Mouse (Mus musculus) MEL (cell line): Measurements from ENCODE around the gene Homer2. TPM values are rescaled to one million over a fixed set of nuclear protein-coding genes. Genes with fewer than 3 reads are reported as not detected.

Experiments used
- DNase-seq: peaks from one replicate; pipeline ENCODE4 v3.0.0; 2011; ENCODE audit warnings: low read depth, low spot score
- H3K27ac ChIP-seq: 2 replicates; pipeline ENCODE4 v1.5.1; 2012; ENCODE audit warnings: low read depth, mild to moderate bottlenecking, control low read depth, low read length, moderate library complexity; ENCODE audit not compliant: control insufficient read depth
- H3K27me3 ChIP-seq, 2 experiments: fragments of 150-350 bp in 1 of 2; sonication (generic) in 1 of 2; 2 replicates each; pipeline ENCODE4 v1.6.1; 2012; ENCODE audit warnings: low read length in 2 of 2, mild to moderate bottlenecking in 2 of 2, improper control_type of control experiment in 1 of 2, moderate library complexity in 1 of 2; ENCODE audit not compliant: insufficient read depth in 2 of 2, control insufficient read depth in 1 of 2
- H3K36me3 ChIP-seq, 2 experiments: 2 replicates each; pipeline ENCODE4 v1.6.1; 2012 to 2014; ENCODE audit warnings: low read length in 2 of 2, improper control_type of control experiment in 1 of 2, inconsistent platforms in 1 of 2, mild to moderate bottlenecking in 1 of 2; ENCODE audit not compliant: insufficient read depth in 2 of 2, control insufficient read depth in 1 of 2
- H3K4me1 ChIP-seq, 2 experiments: fragments of 150-350 bp in 1 of 2; sonication (generic) in 1 of 2; 2 replicates each; pipeline ENCODE4 v1.6.1; 2012; ENCODE audit warnings: low read length in 2 of 2, improper control_type of control experiment in 1 of 2, mild to moderate bottlenecking in 1 of 2; ENCODE audit not compliant: insufficient read depth in 2 of 2, control insufficient read depth in 1 of 2
- H3K4me3 ChIP-seq, 2 experiments: fragments of 150-350 bp in 1 of 2; sonication (generic) in 1 of 2; 2 replicates each; pipeline ENCODE4 v1.5.1; 2012; ENCODE audit warnings: low read depth in 2 of 2, low read length in 2 of 2, mild to moderate bottlenecking in 2 of 2, moderate library complexity in 2 of 2, control low read depth in 1 of 2, improper control_type of control experiment in 1 of 2; ENCODE audit not compliant: control insufficient read depth in 1 of 2, insufficient read depth in 1 of 2
- H3K79me2 ChIP-seq: 2 replicates; pipeline ENCODE4 v1.6.1; 2012; ENCODE audit warnings: mild to moderate bottlenecking, low read length, moderate library complexity; ENCODE audit not compliant: control insufficient read depth, poor library complexity, insufficient read depth
- H3K9ac ChIP-seq: 2 replicates; pipeline ENCODE4 v1.6.1; 2012; ENCODE audit warnings: low read depth, mild to moderate bottlenecking, control low read depth, low read length, moderate library complexity; ENCODE audit not compliant: control insufficient read depth, poor library complexity, severe bottlenecking
- H3K9me3 ChIP-seq: fragments of 150-350 bp; sonication (generic); replicated peaks from 2 replicates; pipeline ENCODE4 v1.6.1; 2012; ENCODE audit warnings: mild to moderate bottlenecking, low read length, improper control_type of control experiment, moderate library complexity; ENCODE audit not compliant: insufficient read depth
- BHLHE40 ChIP-seq: IDR thresholded peaks from 2 replicates; pipeline ENCODE4 v1.6.1; 2012; ENCODE audit warnings: low read depth, mild to moderate bottlenecking, inconsistent platforms, low read length, improper control_type of control experiment, borderline replicate concordance
- CHD1 ChIP-seq: IDR thresholded peaks from 2 replicates; pipeline ENCODE4 v1.6.1; 2012; ENCODE audit warnings: low read depth, mild to moderate bottlenecking, inconsistent platforms, low read length, improper control_type of control experiment
- CTCF ChIP-seq, 3 experiments: IDR thresholded peaks in 2 of 3; conservative IDR thresholded peaks in 1 of 3; 2 replicates each; pipeline ENCODE4 v1.5.1; 2011 to 2012; ENCODE audit warnings: low read length in 3 of 3, low read depth in 2 of 3, mild to moderate bottlenecking in 2 of 3, improper control_type of control experiment in 1 of 3, inconsistent platforms in 1 of 3, mixed read lengths in 1 of 3, moderate library complexity in 1 of 3; ENCODE audit not compliant: control insufficient read depth in 1 of 3, insufficient read depth in 1 of 3, poor library complexity in 1 of 3, severe bottlenecking in 1 of 3
- E2F4 ChIP-seq: IDR thresholded peaks from 2 replicates; pipeline ENCODE4 v1.6.1; 2011; ENCODE audit warnings: low read depth, low read length, improper control_type of control experiment, borderline replicate concordance
- EP300 ChIP-seq, 2 experiments: IDR thresholded peaks; 2 replicates each; pipeline ENCODE4 v1.6.1; 2011; ENCODE audit warnings: improper control_type of control experiment in 2 of 2, low read length in 2 of 2, low read depth in 1 of 2, mild to moderate bottlenecking in 1 of 2
- ETS1 ChIP-seq: IDR thresholded peaks from 2 replicates; pipeline ENCODE4 v1.6.1; 2012; ENCODE audit warnings: low read depth, mild to moderate bottlenecking, inconsistent platforms, low read length, improper control_type of control experiment, moderate library complexity
- GABPA ChIP-seq: IDR thresholded peaks from 2 replicates; pipeline ENCODE4 v1.6.1; 2012; ENCODE audit warnings: low read depth, mild to moderate bottlenecking, inconsistent platforms, low read length, improper control_type of control experiment, moderate library complexity
- GATA1 ChIP-seq: IDR thresholded peaks from 2 replicates; pipeline ENCODE4 v1.6.1; 2011; ENCODE audit warnings: low read depth, low read length, improper control_type of control experiment
- JUND ChIP-seq: IDR thresholded peaks from 2 replicates; pipeline ENCODE4 v1.6.1; 2011; ENCODE audit warnings: low read depth, mild to moderate bottlenecking, improper control_type of control experiment, low read length
- MAX ChIP-seq: IDR thresholded peaks from 2 replicates; pipeline ENCODE4 v1.6.1; 2011; ENCODE audit warnings: low read length, improper control_type of control experiment
- MAZ ChIP-seq: IDR thresholded peaks from 2 replicates; pipeline ENCODE4 v1.6.1; 2012; ENCODE audit warnings: low read depth, mild to moderate bottlenecking, inconsistent platforms, low read length, improper control_type of control experiment
- MEF2A ChIP-seq: IDR thresholded peaks from 2 replicates; pipeline ENCODE4 v1.6.1; 2014; ENCODE audit warnings: low read depth, mild to moderate bottlenecking, inconsistent platforms, low read length, improper control_type of control experiment; ENCODE audit not compliant: poor library complexity, insufficient replicate concordance, severe bottlenecking; ENCODE audit errors: extremely low read depth
- MXI1 ChIP-seq: IDR thresholded peaks from 2 replicates; pipeline ENCODE4 v1.6.1; 2011; ENCODE audit warnings: mild to moderate bottlenecking, low read depth, low read length, improper control_type of control experiment
- MYC ChIP-seq: IDR thresholded peaks from 2 replicates; pipeline ENCODE4 v1.6.1; 2011; ENCODE audit warnings: low read depth, mild to moderate bottlenecking, low read length, improper control_type of control experiment, moderate library complexity
- NRF1 ChIP-seq: IDR thresholded peaks from 2 replicates; pipeline ENCODE4 v1.6.1; 2014; ENCODE audit warnings: low read depth, mild to moderate bottlenecking, inconsistent platforms, low read length, improper control_type of control experiment, moderate library complexity; ENCODE audit not compliant: poor library complexity, insufficient read depth, severe bottlenecking
- POLR2AphosphoS2 ChIP-seq: IDR thresholded peaks from 2 replicates; pipeline ENCODE4 v1.6.1; 2011; ENCODE audit warnings: low read length, improper control_type of control experiment
- POLR2AphosphoS5 ChIP-seq: IDR thresholded peaks from 2 replicates; pipeline ENCODE4 v1.6.1; 2012; ENCODE audit warnings: low read depth, borderline replicate concordance, mild to moderate bottlenecking, inconsistent platforms, low read length, moderate library complexity, mixed read lengths
- RAD21 ChIP-seq: IDR thresholded peaks from 2 replicates; pipeline ENCODE4 v1.6.1; 2011; ENCODE audit warnings: mild to moderate bottlenecking, low read depth, low read length, improper control_type of control experiment
- RCOR1 ChIP-seq: IDR thresholded peaks from 2 replicates; pipeline ENCODE4 v1.6.1; 2012; ENCODE audit warnings: low read depth, mild to moderate bottlenecking, inconsistent platforms, low read length, improper control_type of control experiment
- SIN3A ChIP-seq: IDR thresholded peaks from 2 replicates; pipeline ENCODE4 v1.6.1; 2012; ENCODE audit warnings: low read length, improper control_type of control experiment, inconsistent platforms
- SMC3 ChIP-seq: IDR thresholded peaks from 2 replicates; pipeline ENCODE4 v1.6.1; 2011; ENCODE audit warnings: low read depth, low read length, improper control_type of control experiment
- TCF12 ChIP-seq: IDR thresholded peaks from 2 replicates; pipeline ENCODE4 v1.6.1; 2014; ENCODE audit warnings: low read depth, mild to moderate bottlenecking, inconsistent platforms, low read length, improper control_type of control experiment, moderate library complexity
- ZC3H11A ChIP-seq: IDR thresholded peaks from 2 replicates; pipeline ENCODE4 v1.6.1; 2012; ENCODE audit warnings: low read depth, mild to moderate bottlenecking, inconsistent platforms, low read length, improper control_type of control experiment
- ZMIZ1 ChIP-seq: IDR thresholded peaks from 2 replicates; pipeline ENCODE4 v1.6.1; 2012; ENCODE audit warnings: low read depth, mild to moderate bottlenecking, inconsistent platforms, low read length, improper control_type of control experiment, moderate library complexity
- ZNF384 ChIP-seq: IDR thresholded peaks from 2 replicates; pipeline ENCODE4 v1.6.1; 2012; ENCODE audit warnings: low read depth, mild to moderate bottlenecking, inconsistent platforms, low read length, improper control_type of control experiment
- polyA plus RNA-seq, 2 experiments: library from polyadenylated mRNA; stranded (reverse) in 1 of 2; unstranded in 1 of 2; fragments of >175 nt in 1 of 2; fragments of >200 nt in 1 of 2; gene quantifications; 2 replicates each; pipeline versions ENCODE4 v1.2.1 to v1.2.4; 2012; ENCODE audit warnings: low replicate concordance in 2 of 2, low read depth in 1 of 2; ENCODE audit not compliant: insufficient read length in 2 of 2, insufficient read depth in 1 of 2, missing spikeins in 1 of 2
- total RNA-seq: library from RNA; depleted of rRNA; stranded (reverse); fragments of 300-350 nt; gene quantifications from 2 replicates; pipeline ENCODE4 v1.2.3, GENCODE M21; 2012

The Homer2 gene
- total and polyA plus RNA-seq, 3 experiments = 18.4 to 39.0 TPM; not detected in 1

DNA sequence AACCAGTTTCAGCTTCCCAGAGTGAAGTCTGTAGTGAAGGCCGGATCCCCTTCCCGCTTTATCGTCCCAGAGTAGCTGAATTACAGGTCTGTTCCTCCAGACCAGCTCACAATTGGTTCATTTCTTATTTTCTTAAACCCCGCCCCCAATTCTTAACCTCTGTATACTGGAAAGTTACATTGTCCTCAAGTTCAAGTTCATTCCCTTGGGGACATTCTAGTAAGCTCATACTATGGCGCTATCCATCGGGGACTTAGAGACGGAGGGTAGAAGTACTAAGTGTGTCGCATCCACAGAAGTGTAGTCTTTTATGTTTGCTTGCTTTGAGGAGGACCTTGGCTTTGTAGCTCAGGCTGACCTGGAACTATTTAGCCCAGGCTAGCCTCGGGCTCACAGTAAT lies 133.5 kb downstream of the Homer2 start:
- H3K9me3 ChIP-seq = no peaks in the 10 kb centered on the region
- no peak for DNase-seq
- no peaks in the 10 kb centered on the region for H3K27me3 ChIP-seq
- H3K4me1 ChIP-seq = peaks cover 8 to 17% of the 10 kb centered on the region in 2 experiments
- H3K4me3 ChIP-seq = peak overlapping the region; percentile 12 to 46; a peak in 3 of 4 replicates
- peaks cover 10 to 12% of the 10 kb centered on the region in 2 experiments for H3K36me3 ChIP-seq
- TF ChIP-seq POLR2AphosphoS5 = no peak
- no peak for TF ChIP-seq TCF12
- no peak for TF ChIP-seq SMC3
- no peak for TF ChIP-seq CHD1
- TF ChIP-seq BHLHE40 = no peak
- no peak for TF ChIP-seq MEF2A
- TF ChIP-seq ZC3H11A = no peak
- no peak for TF ChIP-seq CTCF (IDR thresholded peaks at IDR 0.05 in 2 of 3, conservative IDR thresholded peaks at IDR 0.05 in 1 of 3; ENCODE audit: control insufficient read depth in 1 of 3, insufficient read depth in 1 of 3, low read depth in 2 of 3, low read length in 3 of 3, poor library complexity in 1 of 3, severe bottlenecking in 1 of 3)
- no peak for TF ChIP-seq GATA1
- TF ChIP-seq ZMIZ1 = no peak
- no peak for TF ChIP-seq MAX
- H3K9ac ChIP-seq = peak overlapping the region; percentile 20; the same call in 1 of the 2 replicates
- H3K27ac ChIP-seq = peak overlapping the region; percentile 81
- peaks cover 28% of the 10 kb centered on the region for H3K79me2 ChIP-seq

DNA sequence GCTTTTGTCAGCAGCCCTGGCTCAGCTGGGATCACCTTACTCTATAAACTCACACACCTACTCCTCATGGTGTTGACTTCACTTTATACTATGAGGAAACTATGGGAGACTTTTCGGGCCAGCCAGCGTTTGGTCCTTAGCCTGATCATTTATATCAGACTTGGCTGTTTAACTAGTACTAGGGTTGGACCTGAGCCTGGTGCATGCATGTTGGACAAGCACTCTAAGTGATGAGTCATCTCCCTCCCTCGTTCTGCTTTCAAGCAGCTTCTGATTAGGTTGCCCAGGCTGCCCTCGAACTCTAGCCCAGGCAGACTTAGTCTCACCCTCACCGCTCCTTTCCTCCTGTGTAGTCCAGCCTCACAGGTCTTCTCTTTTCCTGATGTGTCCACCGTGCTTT lies 133.9 kb downstream of the Homer2 start:
- Histone ChIP-seq H3K27ac (peak overlapping the region; percentile 81), H3K9ac (peak overlapping the region; percentile 40; the same call in 1 of the 2 replicates)
- DNase-seq = peak; percentile 90

More for the DNA sequence above, 133.9 kb downstream of the Homer2 start:
- Histone ChIP-seq H3K4me1 (peaks cover 8 to 17% of the 10 kb centered on the region in 2 experiments), H3K36me3 (peaks cover 9 to 10% of the 10 kb centered on the region in 2 experiments), H3K27me3 (no peaks in the 10 kb centered on the region), H3K79me2 (peaks cover 28% of the 10 kb centered on the region), H3K9me3 (no peaks in the 10 kb centered on the region), H3K4me3 (peak overlapping the region; percentile 30 to 100)
- no peak for TF ChIP-seq NRF1
- no peak for TF ChIP-seq GATA1
- peak; percentile 50 for TF ChIP-seq ETS1
- TF ChIP-seq RAD21 = no peak
- TF ChIP-seq MAX = peak; percentile 49
- TF ChIP-seq CHD1 = no peak
- no peak for TF ChIP-seq ZMIZ1
- peak; percentile 18; the same call in 1 of the 2 replicates for TF ChIP-seq SIN3A
- no peak for TF ChIP-seq BHLHE40
- TF ChIP-seq MEF2A = no peak
- peak; percentile 30 to 56; a peak in 2 of 4 replicates for TF ChIP-seq EP300 (IDR thresholded peaks at IDR 0.05; ENCODE audit: low read depth in 1 of 2, low read length in 2 of 2)
- TF ChIP-seq JUND = peak; percentile 88
- TF ChIP-seq MAZ = no peak
- no peak for TF ChIP-seq SMC3
- TF ChIP-seq MXI1 = peak; percentile 47; the same call in 1 of the 2 replicates
- TF ChIP-seq RCOR1 = no peak
- no peak for TF ChIP-seq GABPA
- no peak for TF ChIP-seq POLR2AphosphoS2
- TF ChIP-seq E2F4 = no peak
- peak; percentile 58 for TF ChIP-seq MYC
- no peak for TF ChIP-seq ZNF384
